Mouse (Mus musculus) neural tube, embryonic 15.5 days (tissue): ENCODE data around the gene 2210016F16Rik. TPM values are rescaled to one million over a fixed set of nuclear protein-coding genes. Genes with fewer than 3 reads are reported as not detected.
"Not testable (repeated sequence)": the region's sequence is repeated elsewhere in the genome, so short reads cannot be mapped to it uniquely, and the experiment has no call there.

Source experiments
- ATAC-seq: fragments of 200-750 bp; cut with Nextera tagmentation; 2 replicates; pipeline ENCODE4 v1.8.0; 2017; ENCODE audit warnings: mild to moderate bottlenecking, moderate TSS enrichment, moderate library complexity; ENCODE audit not compliant: low FRiP score
- H3K27ac ChIP-seq: fragments of 300-500 bp; sonication (generic); replicated peaks from 2 replicates; pipeline ENCODE4 v1.5.1; 2015; ENCODE audit warnings: mild to moderate bottlenecking, inconsistent platforms
- H3K27me3 ChIP-seq: fragments of 300-500 bp; sonication (generic); replicated peaks from 2 replicates; pipeline ENCODE4 v1.6.1; 2015; ENCODE audit warnings: inconsistent platforms
- H3K36me3 ChIP-seq: fragments of 300-500 bp; sonication (generic); 2 replicates; pipeline ENCODE4 v1.6.1; 2015; ENCODE audit warnings: inconsistent platforms
- H3K4me1 ChIP-seq: fragments of 300-500 bp; sonication (generic); 2 replicates; pipeline ENCODE4 v1.6.1; 2015; ENCODE audit warnings: inconsistent platforms
- H3K4me2 ChIP-seq: fragments of 300-500 bp; sonication (generic); 2 replicates; pipeline ENCODE4 v1.6.1; 2015; ENCODE audit warnings: inconsistent platforms, mild to moderate bottlenecking, moderate library complexity
- H3K4me3 ChIP-seq: fragments of 300-500 bp; sonication (generic); replicated peaks from 2 replicates; pipeline ENCODE4 v1.5.1; 2015; ENCODE audit warnings: mild to moderate bottlenecking, inconsistent platforms
- H3K9ac ChIP-seq: fragments of 300-500 bp; sonication (generic); replicated peaks from 2 replicates; pipeline ENCODE4 v1.6.1; 2015; ENCODE audit warnings: mild to moderate bottlenecking, inconsistent platforms
- H3K9me3 ChIP-seq: fragments of 300-500 bp; sonication (generic); replicated peaks from 2 replicates; pipeline ENCODE4 v1.6.1; 2016; ENCODE audit warnings: inconsistent platforms
- WGBS: fragments of 180-500 bp; shearing (Covaris S2); methylation state at CpG from one replicate; pipeline ENCODE4 v1.1.7; 2015; ENCODE audit warnings: mixed read lengths; 5-methylcytosine and 5-hydroxymethylcytosine counted together
- polyA plus RNA-seq: library from polyadenylated mRNA; unstranded; fragments of >200 nt; fragmentation: Nextera tagmentation; extraction: Ambion mirVana; gene quantifications from 2 replicates; pipeline ENCODE4 v1.2.1, GENCODE M21; 2015

The 2210016F16Rik gene
- polyA plus RNA-seq, 1 experiment from 2014 or later: 23.4 TPM

- H3K27me3 ChIP-seq: no peaks in the 10 kb centered on the region
- under 1% methylated on average over 89 of the region's 91 CpGs for WGBS
- peaks cover 21% of the 10 kb centered on the region for H3K4me1 ChIP-seq
- no peaks in the 10 kb centered on the region for H3K9me3 ChIP-seq
- peak within 1 kb of the TSS; percentile 79 for H3K4me2 ChIP-seq
- peak within 1 kb of the TSS; percentile 99 for H3K9ac ChIP-seq
- ATAC-seq: peak; percentile 97
- H3K27ac ChIP-seq: peak within 1 kb of the TSS; percentile 100
- peaks cover 12% of the 10 kb centered on the region for H3K36me3 ChIP-seq
- H3K4me3 ChIP-seq: peak within 1 kb of the TSS; percentile 98
Observed at GRCm38 (mm10) chr13:58402003-58402743, 17.1 kb upstream of the 2210016F16Rik start, which contains the start of gene Rmi1. Rmi1 (plus strand) TSS chr13:58402248.

- WGBS: under 1% methylated on average over 58 of the region's 100 CpGs
- peak overlapping the region; percentile 99 for H3K9ac ChIP-seq
- H3K4me2 ChIP-seq: peak overlapping the region; percentile 79
- H3K27me3 ChIP-seq: no peaks in the 10 kb centered on the region
- peak overlapping the region; percentile 100 for H3K27ac ChIP-seq
- no peaks in the 10 kb centered on the region for H3K9me3 ChIP-seq
- peaks cover 23% of the 10 kb centered on the region for H3K4me1 ChIP-seq
- H3K4me3 ChIP-seq: peak overlapping the region; percentile 98
- peaks cover 16% of the 10 kb centered on the region for H3K36me3 ChIP-seq
- ATAC-seq: peak; percentile 51
Observed at GRCm38 (mm10) chr13:58401135-58402002, 16.3 kb upstream of the 2210016F16Rik start.

DNA sequence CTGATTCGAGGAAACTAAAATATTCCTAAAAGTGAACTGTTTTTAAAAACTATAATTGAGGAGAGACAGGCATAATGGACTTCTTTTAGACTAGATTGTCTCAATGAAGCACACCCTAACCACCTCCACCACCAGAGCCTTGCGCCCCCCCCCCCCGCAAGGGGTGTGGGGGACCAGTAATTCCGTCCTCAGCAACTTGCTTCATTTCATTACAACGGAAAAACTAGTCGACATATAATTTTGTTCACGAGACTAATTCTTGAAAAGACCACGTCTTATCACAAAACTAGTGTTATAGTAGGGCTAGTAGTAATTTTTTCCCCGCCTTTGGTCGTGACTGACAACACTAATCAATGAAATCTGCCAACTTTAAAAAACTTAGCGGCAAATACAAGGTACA is 15.6 kb upstream of the 2210016F16Rik start:
- no peaks in the 10 kb centered on the region for H3K27me3 ChIP-seq
- H3K9me3 ChIP-seq: no peaks in the 10 kb centered on the region
- H3K36me3 ChIP-seq: peaks cover 24% of the 10 kb centered on the region
- no peak for ATAC-seq
- H3K4me2 ChIP-seq: peak overlapping the region; percentile 79
- 0% methylated on average over 11 of the region's 11 CpGs for WGBS
- 0 out of 2 replicates have a peak overlapping the region, but pooled peaks have one; percentile 100 for H3K27ac ChIP-seq
- H3K4me1 ChIP-seq: peaks cover 23% of the 10 kb centered on the region
- peak overlapping the region; percentile 99 for H3K9ac ChIP-seq
- H3K4me3 ChIP-seq: peak overlapping the region; percentile 98

DNA sequence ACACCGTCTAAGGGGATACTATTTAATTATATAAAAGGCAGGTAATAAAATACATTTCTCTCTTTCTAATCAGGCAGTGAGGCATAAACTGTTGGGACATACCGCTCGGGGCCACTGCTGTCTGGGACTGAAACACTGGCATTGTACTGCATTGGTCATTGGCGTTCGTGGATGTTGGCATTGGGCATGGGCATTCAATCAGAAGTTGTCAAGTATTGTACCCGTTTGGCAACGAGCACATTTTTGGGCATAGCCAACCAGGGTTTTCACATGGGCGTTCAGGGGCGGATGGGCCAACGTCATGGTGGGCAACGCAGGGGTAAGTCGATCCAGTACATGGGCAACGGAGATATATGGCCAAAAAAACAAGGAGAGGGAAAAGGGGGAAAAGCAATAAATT is 12.6 kb upstream of the 2210016F16Rik start:
- ATAC-seq: no peak
- H3K9ac ChIP-seq: no peak overlapping the region
- no peak overlapping the region for H3K4me3 ChIP-seq
- no peak overlapping the region for H3K27ac ChIP-seq
- H3K27me3 ChIP-seq: no peaks in the 10 kb centered on the region
- peaks cover 15% of the 10 kb centered on the region for H3K4me1 ChIP-seq
- WGBS: 63% methylated on average over 13 of the region's 13 CpGs
- peaks cover 51% of the 10 kb centered on the region for H3K36me3 ChIP-seq
- no peak overlapping the region for H3K4me2 ChIP-seq
- H3K9me3 ChIP-seq: no peaks in the 10 kb centered on the region

- ATAC-seq, H3K27ac ChIP-seq, H3K4me1 ChIP-seq, H3K4me3 ChIP-seq, H3K4me2 ChIP-seq, H3K27me3 ChIP-seq, H3K9ac ChIP-seq, H3K9me3 ChIP-seq: not testable (repeated sequence)
- H3K36me3 ChIP-seq: peaks cover 70% of the 10 kb centered on the region
- 87% methylated on average over 11 of the region's 11 CpGs for WGBS
Observed at GRCm38 (mm10) chr13:58394392-58394791, 9.4 kb upstream of the 2210016F16Rik start.

DNA sequence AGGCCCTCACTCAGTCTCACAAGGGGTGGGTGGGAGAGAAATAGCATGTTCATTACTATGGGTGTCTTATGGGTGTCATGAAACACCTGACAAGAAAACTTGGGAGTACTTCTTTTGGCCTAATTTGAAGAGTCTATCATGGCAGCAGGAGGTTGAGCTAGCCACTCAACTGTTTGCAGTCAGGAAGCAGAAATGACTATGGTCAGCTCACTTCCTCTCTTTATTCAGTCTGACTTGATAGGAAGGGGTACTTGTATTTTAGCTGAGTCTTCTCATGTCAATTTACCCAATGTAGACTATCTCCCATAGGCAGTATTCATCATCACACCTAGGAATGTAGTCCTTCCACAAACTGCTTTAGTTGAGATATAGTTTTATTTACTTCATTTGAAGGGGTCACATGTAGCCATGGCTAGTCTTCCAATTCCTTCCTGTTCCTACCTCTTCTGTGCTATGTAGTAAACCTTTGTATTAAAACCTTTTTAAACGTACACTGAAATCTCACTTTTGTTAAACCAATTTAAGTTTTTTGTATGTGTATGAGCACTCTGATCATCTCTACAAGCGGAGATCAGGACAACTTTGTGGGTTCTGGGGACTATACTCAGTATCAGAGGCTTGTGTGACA is 4.4 kb upstream of the 2210016F16Rik start:
- H3K27ac ChIP-seq: no peak overlapping the region
- H3K27me3 ChIP-seq: no peaks in the 10 kb centered on the region
- H3K9ac ChIP-seq: no peak overlapping the region
- 86% methylated on average over 2 of the region's 2 CpGs for WGBS
- H3K4me1 ChIP-seq: peaks cover 6% of the 10 kb centered on the region
- H3K4me2 ChIP-seq: no peak overlapping the region
- no peak overlapping the region for H3K4me3 ChIP-seq
- no peaks in the 10 kb centered on the region for H3K9me3 ChIP-seq
- H3K36me3 ChIP-seq: peaks cover 37% of the 10 kb centered on the region
- no peak for ATAC-seq

DNA sequence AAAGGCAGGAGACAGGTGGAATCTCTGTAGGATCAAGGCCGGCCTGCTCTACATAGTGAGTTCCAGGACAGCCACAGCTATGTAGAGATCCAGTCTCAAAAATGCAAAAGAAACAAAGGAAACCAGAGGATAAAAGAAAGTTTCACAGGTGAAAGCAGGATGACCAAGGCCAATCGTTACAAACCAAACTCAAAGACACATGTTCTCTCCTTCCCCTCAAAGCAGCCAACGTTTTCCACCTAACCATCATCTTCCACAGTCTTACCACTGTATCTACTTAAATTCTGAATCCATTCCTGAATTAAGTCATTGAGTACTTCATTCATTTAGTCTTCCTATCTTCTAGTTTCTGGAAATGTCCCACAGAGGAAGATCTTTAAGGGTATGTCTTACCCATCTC is 3.4 kb upstream of the 2210016F16Rik start:
- WGBS: 59% methylated on average over 3 of the region's 3 CpGs
- Histone ChIP-seq H3K9ac (no peak overlapping the region), H3K4me1 (peaks cover 13% of the 10 kb centered on the region), H3K36me3 (peaks cover 27% of the 10 kb centered on the region), H3K27me3 (no peaks in the 10 kb centered on the region), H3K4me3 (no peak overlapping the region), H3K9me3 (no peaks in the 10 kb centered on the region), H3K27ac (no peak overlapping the region), H3K4me2 (no peak overlapping the region)
- ATAC-seq: no peak

DNA sequence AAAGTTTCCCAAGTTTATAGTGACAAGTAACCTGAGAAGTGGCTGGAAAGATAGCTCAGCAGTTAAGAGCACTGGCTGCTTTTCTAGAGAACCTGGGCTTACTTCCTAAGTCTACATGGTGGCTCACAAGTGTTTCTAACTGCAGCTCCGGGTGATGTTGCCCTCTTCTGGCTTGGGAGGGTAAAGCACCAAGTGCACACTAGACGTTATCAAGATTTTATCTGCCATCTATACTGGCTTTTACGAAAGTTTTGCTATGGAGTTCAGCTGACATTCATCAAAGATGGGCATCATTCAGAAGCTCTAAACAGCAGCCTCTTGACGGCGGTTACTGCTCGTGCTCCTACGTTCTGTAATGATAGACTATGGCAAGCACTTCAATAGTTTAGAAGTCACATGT is 2.9 kb upstream of the 2210016F16Rik start:
- WGBS: 17% methylated on average over 7 of the region's 7 CpGs
- Histone ChIP-seq H3K36me3 (peaks cover 25% of the 10 kb centered on the region), H3K9ac (no peak overlapping the region), H3K9me3 (no peaks in the 10 kb centered on the region), H3K4me1 (peaks cover 13% of the 10 kb centered on the region), H3K4me3 (no peak overlapping the region), H3K27ac (no peak overlapping the region), H3K27me3 (no peaks in the 10 kb centered on the region), H3K4me2 (no peak overlapping the region)
- peak; percentile 39; the same call in 1 of the 2 replicates for ATAC-seq

DNA sequence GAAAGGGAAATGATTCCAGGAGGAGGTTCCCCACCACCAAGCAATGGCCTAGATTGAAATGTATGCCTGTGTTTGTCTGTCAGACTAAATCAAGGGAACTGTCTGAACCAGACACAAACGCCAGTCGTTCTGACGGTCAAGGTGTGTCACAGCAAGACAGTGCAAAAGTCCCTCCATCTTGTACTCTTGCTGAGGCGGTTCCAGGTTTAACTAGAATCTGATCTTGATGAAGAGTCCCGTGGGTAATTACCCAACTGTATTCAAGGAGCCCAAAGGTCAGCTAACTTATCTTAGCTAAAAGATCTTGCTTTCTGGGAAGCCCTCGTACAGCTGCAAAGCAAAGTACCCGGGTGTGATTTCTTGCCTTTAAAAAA is 509 bp upstream of the 2210016F16Rik start:
- Histone ChIP-seq H3K4me3 (peak overlapping the region; percentile 60), H3K4me1 (peaks cover 13% of the 10 kb centered on the region), H3K27me3 (no peaks in the 10 kb centered on the region), H3K36me3 (peaks cover 32% of the 10 kb centered on the region), H3K4me2 (peak overlapping the region; percentile 94), H3K9me3 (peaks cover 15% of the 10 kb centered on the region; the same call in 1 of the 2 replicates), H3K27ac (peak overlapping the region; percentile 47; the same call in 1 of the 2 replicates), H3K9ac (no peak overlapping the region)
- 87% methylated on average over 7 of the region's 7 CpGs for WGBS
- ATAC-seq: peak; percentile 19; the same call in 1 of the 2 replicates

GRCm38 (mm10) chr13:58384371-58384770 is 654 bp downstream of the 2210016F16Rik start:
- 45% methylated on average over 11 of the region's 11 CpGs for WGBS
- Histone ChIP-seq H3K27ac (no peak overlapping the region), H3K27me3 (no peaks in the 10 kb centered on the region), H3K9me3 (peaks cover 21% of the 10 kb centered on the region; the same call in 1 of the 2 replicates), H3K4me2 (peak overlapping the region; percentile 94), H3K9ac (peak overlapping the region; percentile 74), H3K36me3 (peaks cover 30% of the 10 kb centered on the region), H3K4me1 (peaks cover 13% of the 10 kb centered on the region), H3K4me3 (peak overlapping the region; percentile 60)
- no peak for ATAC-seq

GRCm38 (mm10) chr13:58373153-58373470 is 11.9 kb downstream of the 2210016F16Rik start:
- Histone ChIP-seq H3K4me1 (no peaks in the 10 kb centered on the region), H3K9me3 (no peaks in the 10 kb centered on the region), H3K27ac (no peak overlapping the region), H3K9ac (no peak overlapping the region), H3K4me2 (no peak overlapping the region), H3K27me3 (no peaks in the 10 kb centered on the region), H3K36me3 (no peaks in the 10 kb centered on the region), H3K4me3 (no peak overlapping the region)
- WGBS: 88% methylated on average over 2 of the region's 2 CpGs
- ATAC-seq: no peak
